Mouse (Mus musculus): ENCODE results near the gene Limch1. TPM values are rescaled to one million over a fixed set of nuclear protein-coding genes. Genes with fewer than 3 reads are reported as not detected.

Gene Limch1
- polyA plus RNA-seq, 1 experiment = 5.0 TPM

- Histone ChIP-seq H3K4me3 (ENCODE audit: control insufficient read depth, insufficient read depth, low read length) (no peak overlapping the region), H3K4me1 (replicated peaks; ENCODE audit: control insufficient read depth, insufficient read depth, low read length) (no peaks in the 10 kb centered on the region), H3K27me3 (ENCODE audit: control insufficient read depth, insufficient read depth, low read length) (no peaks in the 10 kb centered on the region), H3K36me3 (ENCODE audit: control insufficient read depth, insufficient read depth, low read length) (no peaks in the 10 kb centered on the region), H3K27ac (ENCODE audit: control insufficient read depth, insufficient read depth, low read length) (no peak overlapping the region)
- WGBS = 60% methylated on average over 9 of the region's 9 CpGs
- no peak for TF ChIP-seq CTCF (IDR thresholded peaks at IDR 0.05; ENCODE audit: borderline replicate concordance, control insufficient read depth, extremely low read depth, insufficient read depth, low read length, poor library complexity)
- TF ChIP-seq POLR2A (IDR thresholded peaks at IDR 0.05; ENCODE audit: control insufficient read depth, extremely low read depth, insufficient read depth, low read length, poor library complexity) = no peak
- DNase-seq = no peak
Measured at GRCm38 (mm10) chr5:66722586-66722985, 23.0 kb upstream of the Limch1 start.

GRCm38 (mm10) chr5:66723037-66723436 lies 22.6 kb upstream of the Limch1 start:
- no peak overlapping the region for H3K4me3 ChIP-seq (ENCODE audit: control insufficient read depth, insufficient read depth, low read length)
- H3K27ac ChIP-seq (ENCODE audit: control insufficient read depth, insufficient read depth, low read length) = no peak overlapping the region
- no peak for DNase-seq
- TF ChIP-seq CTCF (IDR thresholded peaks at IDR 0.05; ENCODE audit: borderline replicate concordance, control insufficient read depth, extremely low read depth, insufficient read depth, low read length, poor library complexity) = no peak
- no peak for TF ChIP-seq POLR2A (IDR thresholded peaks at IDR 0.05; ENCODE audit: control insufficient read depth, extremely low read depth, insufficient read depth, low read length, poor library complexity)
- WGBS = 46% methylated on average over 4 of the region's 4 CpGs
- H3K36me3 ChIP-seq (ENCODE audit: control insufficient read depth, insufficient read depth, low read length) = no peaks in the 10 kb centered on the region
- no peaks in the 10 kb centered on the region for H3K4me1 ChIP-seq (replicated peaks; ENCODE audit: control insufficient read depth, insufficient read depth, low read length)
- no peaks in the 10 kb centered on the region for H3K27me3 ChIP-seq (ENCODE audit: control insufficient read depth, insufficient read depth, low read length)

DNA sequence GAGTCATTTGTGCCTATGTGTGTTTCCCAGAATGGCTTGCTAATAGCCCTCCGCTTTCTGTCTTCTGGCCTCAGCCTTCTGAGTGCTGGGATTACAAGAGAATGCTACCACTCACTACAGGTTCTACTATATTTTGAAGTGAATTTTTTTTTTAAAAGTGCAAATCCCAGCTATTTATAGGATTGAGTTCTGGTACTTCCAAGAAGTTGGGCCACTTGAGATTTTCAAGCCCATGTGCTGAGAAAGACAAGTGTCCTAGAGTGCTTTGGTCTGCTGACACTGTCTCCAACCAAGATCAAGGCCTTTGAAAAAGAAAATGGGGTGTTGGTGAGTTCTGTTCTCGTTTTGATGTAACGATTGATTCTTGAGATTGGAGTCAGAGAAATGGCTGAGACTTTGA lies 22.0 kb upstream of the Limch1 start:
- Histone ChIP-seq H3K4me1 (replicated peaks; ENCODE audit: control insufficient read depth, insufficient read depth, low read length) (no peaks in the 10 kb centered on the region), H3K27ac (ENCODE audit: control insufficient read depth, insufficient read depth, low read length) (no peak overlapping the region), H3K27me3 (ENCODE audit: control insufficient read depth, insufficient read depth, low read length) (no peaks in the 10 kb centered on the region), H3K36me3 (ENCODE audit: control insufficient read depth, insufficient read depth, low read length) (no peaks in the 10 kb centered on the region), H3K4me3 (ENCODE audit: control insufficient read depth, insufficient read depth, low read length) (no peak overlapping the region)
- 95% methylated on average over 3 of the region's 3 CpGs for WGBS
- TF ChIP-seq CTCF (IDR thresholded peaks at IDR 0.05; ENCODE audit: borderline replicate concordance, control insufficient read depth, extremely low read depth, insufficient read depth, low read length, poor library complexity) = no peak
- TF ChIP-seq POLR2A (IDR thresholded peaks at IDR 0.05; ENCODE audit: control insufficient read depth, extremely low read depth, insufficient read depth, low read length, poor library complexity) = no peak
- no peak for DNase-seq

DNA sequence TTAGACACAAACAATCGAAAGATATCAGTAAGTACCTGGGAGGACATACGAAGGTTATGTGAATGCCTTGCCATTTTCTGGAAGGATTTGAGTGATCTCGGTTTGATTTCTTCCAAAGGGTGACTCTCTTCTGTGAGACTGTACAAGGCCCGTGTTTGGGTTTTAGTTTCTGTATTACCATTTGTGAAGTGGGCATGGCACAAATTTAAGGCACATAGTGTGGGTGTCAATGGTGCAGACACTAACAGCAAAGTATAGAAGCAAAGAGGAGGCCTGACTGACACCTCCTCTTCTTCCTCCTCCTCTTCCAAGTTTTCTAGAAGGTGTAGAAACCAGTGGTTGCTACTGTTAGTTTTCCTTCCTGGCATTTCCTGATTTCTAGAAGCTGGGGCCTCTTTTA lies 16.3 kb upstream of the Limch1 start:
- no peaks in the 10 kb centered on the region for H3K4me1 ChIP-seq (replicated peaks; ENCODE audit: control insufficient read depth, insufficient read depth, low read length)
- no peak for DNase-seq
- TF ChIP-seq CTCF (IDR thresholded peaks at IDR 0.05; ENCODE audit: borderline replicate concordance, control insufficient read depth, extremely low read depth, insufficient read depth, low read length, poor library complexity) (no peak), POLR2A (IDR thresholded peaks at IDR 0.05; ENCODE audit: control insufficient read depth, extremely low read depth, insufficient read depth, low read length, poor library complexity) (no peak)
- 91% methylated on average over 4 of the region's 4 CpGs for WGBS
- H3K4me3 ChIP-seq (ENCODE audit: control insufficient read depth, insufficient read depth, low read length) = no peak overlapping the region
- H3K27me3 ChIP-seq (ENCODE audit: control insufficient read depth, insufficient read depth, low read length) = no peaks in the 10 kb centered on the region
- no peak overlapping the region for H3K27ac ChIP-seq (ENCODE audit: control insufficient read depth, insufficient read depth, low read length)
- no peaks in the 10 kb centered on the region for H3K36me3 ChIP-seq (ENCODE audit: control insufficient read depth, insufficient read depth, low read length)

DNA sequence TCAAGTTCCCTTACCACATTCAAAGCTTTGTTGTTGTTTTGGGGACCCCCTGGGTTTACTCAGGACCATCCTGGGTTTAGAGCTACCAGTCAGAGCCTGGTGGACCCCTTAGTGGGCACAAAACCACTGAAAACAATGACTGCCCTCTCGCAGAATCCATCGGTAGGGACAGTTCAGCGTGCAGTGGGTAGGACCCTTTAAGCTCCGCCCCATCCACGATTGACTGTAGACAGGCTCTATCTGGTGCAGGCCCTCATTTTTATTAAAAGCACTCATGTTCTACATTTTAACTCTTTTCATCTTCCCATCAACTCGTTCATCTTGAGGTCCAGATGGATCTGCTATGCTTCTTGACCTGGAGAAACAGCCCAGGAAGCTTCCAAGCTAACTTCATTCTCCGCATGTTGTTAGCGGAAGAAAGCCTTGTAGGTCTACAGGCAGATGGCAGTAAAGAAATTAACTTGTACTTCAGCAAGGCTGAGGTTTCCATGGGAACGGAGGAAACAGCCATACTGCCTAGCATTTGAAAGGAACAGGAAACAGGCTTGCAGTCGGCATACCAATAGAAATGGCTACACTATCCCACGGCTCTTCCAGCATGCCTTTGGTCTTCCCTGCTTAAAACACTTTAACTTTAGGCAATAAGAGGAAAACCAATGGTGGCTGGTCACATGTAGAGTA lies 14.9 kb upstream of the Limch1 start:
- no peak for TF ChIP-seq CTCF (IDR thresholded peaks at IDR 0.05; ENCODE audit: borderline replicate concordance, control insufficient read depth, extremely low read depth, insufficient read depth, low read length, poor library complexity)
- no peak for TF ChIP-seq POLR2A (IDR thresholded peaks at IDR 0.05; ENCODE audit: control insufficient read depth, extremely low read depth, insufficient read depth, low read length, poor library complexity)
- WGBS = 47% methylated on average over 11 of the region's 11 CpGs
- Histone ChIP-seq H3K27ac (ENCODE audit: control insufficient read depth, insufficient read depth, low read length) (no peak overlapping the region), H3K4me1 (replicated peaks; ENCODE audit: control insufficient read depth, insufficient read depth, low read length) (no peaks in the 10 kb centered on the region), H3K4me3 (ENCODE audit: control insufficient read depth, insufficient read depth, low read length) (no peak overlapping the region), H3K27me3 (ENCODE audit: control insufficient read depth, insufficient read depth, low read length) (no peaks in the 10 kb centered on the region), H3K36me3 (ENCODE audit: control insufficient read depth, insufficient read depth, low read length) (no peaks in the 10 kb centered on the region)
- no peak for DNase-seq

DNA sequence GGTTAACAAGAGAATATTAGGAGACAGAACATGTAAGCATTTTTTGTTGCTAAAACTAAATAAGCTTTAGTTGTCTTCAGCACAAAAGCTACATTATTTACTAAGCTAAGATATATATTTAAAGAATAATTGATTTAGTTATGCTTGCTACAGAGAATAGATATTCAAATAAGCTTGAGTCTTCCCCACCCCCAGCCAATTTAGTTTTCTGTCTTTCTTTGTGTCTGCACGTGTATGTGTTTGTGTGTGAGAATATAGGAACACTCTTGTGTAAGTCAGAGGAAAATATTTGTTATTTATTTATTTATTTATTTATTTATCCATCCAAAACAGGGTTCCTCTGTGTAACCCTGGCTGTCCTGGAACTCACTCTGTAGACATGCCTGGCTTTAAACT lies 14.3 kb upstream of the Limch1 start:
- no peaks in the 10 kb centered on the region for H3K4me1 ChIP-seq (replicated peaks; ENCODE audit: control insufficient read depth, insufficient read depth, low read length)
- no peak overlapping the region for H3K4me3 ChIP-seq (ENCODE audit: control insufficient read depth, insufficient read depth, low read length)
- H3K27ac ChIP-seq (ENCODE audit: control insufficient read depth, insufficient read depth, low read length) = no peak overlapping the region
- DNase-seq = no peak
- no peaks in the 10 kb centered on the region for H3K27me3 ChIP-seq (ENCODE audit: control insufficient read depth, insufficient read depth, low read length)
- WGBS = 93% methylated on average over 1 of the region's 1 CpGs
- TF ChIP-seq POLR2A (IDR thresholded peaks at IDR 0.05; ENCODE audit: control insufficient read depth, extremely low read depth, insufficient read depth, low read length, poor library complexity) (no peak), CTCF (IDR thresholded peaks at IDR 0.05; ENCODE audit: borderline replicate concordance, control insufficient read depth, extremely low read depth, insufficient read depth, low read length, poor library complexity) (no peak)
- H3K36me3 ChIP-seq (ENCODE audit: control insufficient read depth, insufficient read depth, low read length) = no peaks in the 10 kb centered on the region

GRCm38 (mm10) chr5:66733556-66733955 lies 12.1 kb upstream of the Limch1 start:
- Histone ChIP-seq H3K4me1 (replicated peaks; ENCODE audit: control insufficient read depth, insufficient read depth, low read length) (no peaks in the 10 kb centered on the region), H3K27me3 (ENCODE audit: control insufficient read depth, insufficient read depth, low read length) (no peaks in the 10 kb centered on the region), H3K27ac (ENCODE audit: control insufficient read depth, insufficient read depth, low read length) (no peak overlapping the region), H3K4me3 (ENCODE audit: control insufficient read depth, insufficient read depth, low read length) (no peak overlapping the region), H3K36me3 (ENCODE audit: control insufficient read depth, insufficient read depth, low read length) (no peaks in the 10 kb centered on the region)
- DNase-seq = no peak
- WGBS = 93% methylated on average over 1 of the region's 1 CpGs
- TF ChIP-seq CTCF (IDR thresholded peaks at IDR 0.05; ENCODE audit: borderline replicate concordance, control insufficient read depth, extremely low read depth, insufficient read depth, low read length, poor library complexity) = no peak
- no peak for TF ChIP-seq POLR2A (IDR thresholded peaks at IDR 0.05; ENCODE audit: control insufficient read depth, extremely low read depth, insufficient read depth, low read length, poor library complexity)

All from thymus, adult 2 months (tissue).